Mouse (Mus musculus): ENCODE data around the gene 1810009A15Rik. TPM values are rescaled to one million over a fixed set of nuclear protein-coding genes. Genes with fewer than 3 reads are reported as not detected.

Gene 1810009A15Rik
- 111 and 126 TPM in 2 replicates for polyA plus RNA-seq (2014; fragmentation: Nextera tagmentation; extraction: Ambion mirVana)

DNA sequence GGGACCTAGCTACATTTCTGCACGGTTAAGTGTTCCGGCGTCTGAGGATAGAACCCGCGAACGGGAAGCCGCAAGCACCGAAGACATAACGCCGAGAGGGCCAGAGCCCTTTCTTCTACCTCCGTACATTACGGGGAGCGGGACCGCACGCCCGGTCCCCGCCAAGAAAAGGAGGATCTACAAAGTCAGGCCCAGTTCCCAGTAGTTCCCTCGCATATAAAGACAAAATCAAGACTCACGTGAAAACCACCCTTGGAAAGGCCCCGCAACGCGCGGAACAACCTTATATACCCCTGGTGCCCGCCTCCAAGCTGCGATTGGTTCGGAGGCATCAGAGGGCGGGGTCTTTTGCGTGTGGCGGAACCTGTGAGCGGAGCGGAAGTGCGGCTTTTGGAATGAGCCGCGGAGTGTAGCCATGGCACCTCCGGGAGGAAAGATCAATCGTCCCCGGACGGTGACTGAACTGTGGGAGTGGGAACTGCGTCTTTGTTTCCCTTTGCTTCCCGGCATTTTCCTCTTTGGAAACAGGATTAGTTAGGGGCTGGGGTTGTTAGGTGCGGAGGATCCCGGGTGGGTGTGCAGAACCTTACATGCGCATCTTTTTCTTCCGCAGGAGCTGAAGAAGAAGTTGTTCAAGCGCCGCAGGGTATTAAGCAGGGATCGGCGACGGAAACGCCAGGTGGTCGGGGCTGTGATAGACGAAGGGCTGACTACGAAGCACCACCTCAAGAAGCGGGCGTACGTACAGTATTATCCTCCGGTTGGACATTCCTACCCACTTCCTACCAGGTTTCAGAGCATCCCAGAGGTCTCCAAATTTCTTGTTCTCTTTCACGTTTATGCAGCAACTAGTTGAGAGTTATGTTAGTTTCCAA, at the start of gene 1810009A15Rik, which contains the start of gene Gm49416:
Gene 1810009A15Rik (plus strand): TSS at position 343 of the 875 bp plus-strand sequence.
Gene Gm49416 (plus strand): TSS at position 416 of the 875 bp plus-strand sequence.
- peak within 1 kb of the TSS; percentile 77 for H3K9ac ChIP-seq (replicated peaks; ENCODE audit: low read length)
- ATAC-seq (replicated peaks; ENCODE audit: insufficient number of reproducible peaks, low FRiP score, low TSS enrichment, low read depth): peak; percentile 95
- peaks cover 4% of the 10 kb centered on the region for H3K36me3 ChIP-seq (replicated peaks; ENCODE audit: control insufficient read depth, insufficient read depth, low read depth, low read length)
- peak within 1 kb of the TSS; percentile 68 for H3K4me2 ChIP-seq (ENCODE audit: low read depth, low read length)
- under 1% methylated on average over 58 of the region's 58 CpGs for WGBS
- H3K27ac ChIP-seq (replicated peaks; ENCODE audit: low read depth, low read length): peak within 1 kb of the TSS; percentile 60
- no peaks in the 10 kb centered on the region for H3K27me3 ChIP-seq (ENCODE audit: control insufficient read depth, insufficient read depth, low read length)
- H3K4me3 ChIP-seq (ENCODE audit: low read depth, low read length): peak within 1 kb of the TSS; percentile 44
- H3K4me1 ChIP-seq (ENCODE audit: control insufficient read depth, insufficient read depth, low read length): no peaks in the 10 kb centered on the region
- H3K9me3 ChIP-seq (replicated peaks; ENCODE audit: control insufficient read depth, low read length): no peaks in the 10 kb centered on the region
- DNase-seq (ENCODE audit: low spot score): peak; percentile 99

- Histone ChIP-seq H3K9ac (replicated peaks; ENCODE audit: low read length) (peak within 1 kb of the TSS; percentile 82), H3K27me3 (ENCODE audit: control insufficient read depth, insufficient read depth, low read length) (no peaks in the 10 kb centered on the region), H3K4me3 (ENCODE audit: low read depth, low read length) (peak within 1 kb of the TSS; percentile 39), H3K27ac (replicated peaks; ENCODE audit: low read depth, low read length) (peak within 1 kb of the TSS; percentile 95), H3K36me3 (replicated peaks; ENCODE audit: control insufficient read depth, insufficient read depth, low read depth, low read length) (peaks cover 4% of the 10 kb centered on the region), H3K4me2 (ENCODE audit: low read depth, low read length) (peak within 1 kb of the TSS; percentile 79), H3K9me3 (replicated peaks; ENCODE audit: control insufficient read depth, low read length) (no peaks in the 10 kb centered on the region), H3K4me1 (ENCODE audit: control insufficient read depth, insufficient read depth, low read length) (peaks cover 2% of the 10 kb centered on the region; the same call in 1 of the 2 replicates)
- 46% methylated on average over 11 of the region's 11 CpGs for WGBS
- peak; percentile 63 for DNase-seq (ENCODE audit: low spot score)
- peak; percentile 77 for ATAC-seq (replicated peaks; ENCODE audit: insufficient number of reproducible peaks, low FRiP score, low TSS enrichment, low read depth)
Measured at GRCm38 (mm10) chr19:8839103-8839907, 49.3 kb upstream of the 1810009A15Rik start, which contains the start of gene Gng3. TSS of gene Gng3 (minus strand) at chr19:8839194.

GRCm38 (mm10) chr19:8839908-8840791, 48.5 kb upstream of the 1810009A15Rik start:
- WGBS: 22% methylated on average over 29 of the region's 29 CpGs
- Histone ChIP-seq H3K36me3 (replicated peaks; ENCODE audit: control insufficient read depth, insufficient read depth, low read depth, low read length) (no peaks in the 10 kb centered on the region), H3K27me3 (ENCODE audit: control insufficient read depth, insufficient read depth, low read length) (no peaks in the 10 kb centered on the region), H3K4me1 (ENCODE audit: control insufficient read depth, insufficient read depth, low read length) (peaks cover 2% of the 10 kb centered on the region; the same call in 1 of the 2 replicates), H3K27ac (replicated peaks; ENCODE audit: low read depth, low read length) (no peak overlapping the region), H3K4me3 (ENCODE audit: low read depth, low read length) (peak overlapping the region; percentile 27), H3K9me3 (replicated peaks; ENCODE audit: control insufficient read depth, low read length) (no peaks in the 10 kb centered on the region), H3K9ac (replicated peaks; ENCODE audit: low read length) (peak overlapping the region; percentile 52), H3K4me2 (ENCODE audit: low read depth, low read length) (peak overlapping the region; percentile 62)
- ATAC-seq (replicated peaks; ENCODE audit: insufficient number of reproducible peaks, low FRiP score, low TSS enrichment, low read depth) (peak; percentile 66; the same call in 1 of the 2 replicates), DNase-seq (ENCODE audit: low spot score) (peak; percentile 68)

DNA sequence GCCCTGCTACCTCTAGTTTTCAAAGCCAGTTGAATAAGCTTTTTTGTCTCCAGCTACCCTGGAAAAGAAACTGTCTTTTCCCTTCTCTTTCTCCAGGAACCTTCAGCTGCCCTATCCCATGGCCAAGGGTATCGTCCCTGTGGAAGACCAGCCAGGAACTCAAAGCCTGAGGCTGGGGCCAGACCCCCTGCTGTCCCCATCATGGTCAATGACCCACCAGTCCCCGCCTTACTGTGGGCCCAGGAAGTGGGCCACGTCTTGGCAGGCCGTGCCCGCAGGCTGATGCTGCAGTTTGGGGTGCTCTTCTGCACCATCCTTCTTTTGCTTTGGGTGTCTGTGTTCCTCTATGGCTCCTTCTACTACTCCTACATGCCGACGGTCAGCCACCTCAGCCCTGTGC, 47.6 kb upstream of the 1810009A15Rik start:
- Histone ChIP-seq H3K9ac (replicated peaks; ENCODE audit: low read length) (no peak overlapping the region), H3K9me3 (replicated peaks; ENCODE audit: control insufficient read depth, low read length) (no peaks in the 10 kb centered on the region), H3K27me3 (ENCODE audit: control insufficient read depth, insufficient read depth, low read length) (no peaks in the 10 kb centered on the region), H3K4me3 (ENCODE audit: low read depth, low read length) (no peak overlapping the region), H3K4me1 (ENCODE audit: control insufficient read depth, insufficient read depth, low read length) (peaks cover 2% of the 10 kb centered on the region; the same call in 1 of the 2 replicates), H3K4me2 (ENCODE audit: low read depth, low read length) (peak overlapping the region; percentile 62), H3K36me3 (replicated peaks; ENCODE audit: control insufficient read depth, insufficient read depth, low read depth, low read length) (no peaks in the 10 kb centered on the region), H3K27ac (replicated peaks; ENCODE audit: low read depth, low read length) (no peak overlapping the region)
- ATAC-seq (replicated peaks; ENCODE audit: insufficient number of reproducible peaks, low FRiP score, low TSS enrichment, low read depth): no peak
- no peak for DNase-seq (ENCODE audit: low spot score)
- 90% methylated on average over 7 of the region's 7 CpGs for WGBS

GRCm38 (mm10) chr19:8842961-8843360, 45.7 kb upstream of the 1810009A15Rik start:
- 87% methylated on average over 6 of the region's 6 CpGs for WGBS
- Histone ChIP-seq H3K27ac (replicated peaks; ENCODE audit: low read depth, low read length) (no peak overlapping the region), H3K4me3 (ENCODE audit: low read depth, low read length) (no peak overlapping the region), H3K9ac (replicated peaks; ENCODE audit: low read length) (no peak overlapping the region), H3K4me1 (ENCODE audit: control insufficient read depth, insufficient read depth, low read length) (peaks cover 2% of the 10 kb centered on the region; the same call in 1 of the 2 replicates), H3K36me3 (replicated peaks; ENCODE audit: control insufficient read depth, insufficient read depth, low read depth, low read length) (no peaks in the 10 kb centered on the region), H3K27me3 (ENCODE audit: control insufficient read depth, insufficient read depth, low read length) (no peaks in the 10 kb centered on the region), H3K4me2 (ENCODE audit: low read depth, low read length) (no peak overlapping the region), H3K9me3 (replicated peaks; ENCODE audit: control insufficient read depth, low read length) (no peaks in the 10 kb centered on the region)
- DNase-seq (ENCODE audit: low spot score) (no peak), ATAC-seq (replicated peaks; ENCODE audit: insufficient number of reproducible peaks, low FRiP score, low TSS enrichment, low read depth) (no peak)

DNA sequence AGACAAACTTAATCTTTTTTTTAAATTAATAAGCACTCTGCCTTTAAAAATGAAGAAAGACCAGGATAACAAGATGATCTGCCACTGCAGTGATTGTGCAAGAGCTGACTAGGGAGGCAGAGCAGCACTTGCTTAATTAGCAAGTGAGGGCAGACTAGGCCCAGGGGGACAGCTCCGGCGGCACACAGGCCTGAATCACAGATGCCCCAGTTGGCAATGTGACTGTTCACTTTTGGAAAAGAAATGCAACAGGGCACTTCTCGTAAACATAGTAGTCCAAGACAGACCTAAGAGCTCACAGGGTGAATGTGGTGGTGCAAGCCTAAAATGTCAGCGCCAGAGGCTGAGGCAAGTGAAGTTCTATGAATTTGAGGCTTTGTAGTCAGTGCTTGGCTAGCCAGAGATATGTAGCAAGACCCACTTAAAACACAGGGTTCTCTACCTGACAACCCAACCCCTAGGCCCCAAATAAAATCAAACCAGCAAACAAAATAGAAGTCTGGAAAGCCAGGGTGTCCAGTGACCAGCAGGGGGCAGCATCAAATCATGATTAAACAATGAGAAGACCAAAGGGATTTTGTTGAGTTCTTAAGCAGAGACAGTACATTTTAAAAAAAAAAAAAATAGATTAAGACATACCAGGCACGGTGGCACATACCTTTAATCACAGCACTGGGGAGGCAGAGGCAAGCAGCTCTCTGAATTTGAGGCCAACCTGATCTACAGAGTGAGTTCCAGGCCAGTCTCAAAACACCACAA, 44.1 kb upstream of the 1810009A15Rik start:
- H3K4me3 ChIP-seq (ENCODE audit: low read depth, low read length): no peak overlapping the region

DNA sequence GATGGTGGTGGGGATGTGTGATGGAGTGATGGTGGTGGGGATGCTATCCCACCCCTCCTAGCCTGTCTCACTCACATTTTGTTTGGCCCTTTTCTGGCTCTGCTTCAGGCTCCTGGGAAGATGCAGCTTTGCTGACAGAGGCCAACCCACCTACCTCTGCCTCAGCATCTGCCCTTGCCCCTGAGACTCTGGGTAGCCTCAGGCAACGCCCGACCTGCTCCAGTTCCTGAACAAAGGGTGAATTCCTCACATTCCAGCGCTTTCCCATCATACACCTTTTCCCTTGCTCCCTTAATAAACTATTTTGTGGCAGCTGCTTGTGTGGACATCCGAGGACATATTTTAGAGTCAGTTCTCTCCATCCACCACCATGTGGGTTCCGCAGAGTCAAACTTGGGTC, 40.3 kb upstream of the 1810009A15Rik start:
- no peaks in the 10 kb centered on the region for H3K36me3 ChIP-seq (replicated peaks; ENCODE audit: control insufficient read depth, insufficient read depth, low read depth, low read length)
- H3K4me1 ChIP-seq (ENCODE audit: control insufficient read depth, insufficient read depth, low read length): peaks cover 4% of the 10 kb centered on the region
- H3K27me3 ChIP-seq (ENCODE audit: control insufficient read depth, insufficient read depth, low read length): no peaks in the 10 kb centered on the region
- DNase-seq (ENCODE audit: low spot score): no peak
- no peak overlapping the region for H3K9ac ChIP-seq (replicated peaks; ENCODE audit: low read length)
- no peak for ATAC-seq (replicated peaks; ENCODE audit: insufficient number of reproducible peaks, low FRiP score, low TSS enrichment, low read depth)
- H3K9me3 ChIP-seq (replicated peaks; ENCODE audit: control insufficient read depth, low read length): no peaks in the 10 kb centered on the region
- H3K27ac ChIP-seq (replicated peaks; ENCODE audit: low read depth, low read length): no peak overlapping the region
- WGBS: 72% methylated on average over 5 of the region's 5 CpGs
- H3K4me2 ChIP-seq (ENCODE audit: low read depth, low read length): no peak overlapping the region
- no peak overlapping the region for H3K4me3 ChIP-seq (ENCODE audit: low read depth, low read length)

More for the DNA sequence above, 44.1 kb upstream of the 1810009A15Rik start:
- Histone ChIP-seq H3K4me2 (ENCODE audit: low read depth, low read length) (no peak overlapping the region), H3K27me3 (ENCODE audit: control insufficient read depth, insufficient read depth, low read length) (no peaks in the 10 kb centered on the region), H3K36me3 (replicated peaks; ENCODE audit: control insufficient read depth, insufficient read depth, low read depth, low read length) (no peaks in the 10 kb centered on the region), H3K9ac (replicated peaks; ENCODE audit: low read length) (no peak overlapping the region), H3K9me3 (replicated peaks; ENCODE audit: control insufficient read depth, low read length) (no peaks in the 10 kb centered on the region), H3K27ac (replicated peaks; ENCODE audit: low read depth, low read length) (no peak overlapping the region), H3K4me1 (ENCODE audit: control insufficient read depth, insufficient read depth, low read length) (0 out of 2 replicates have a peak, but pooled peaks cover 2% of the 10 kb centered on the region)
- no peak for ATAC-seq (replicated peaks; ENCODE audit: insufficient number of reproducible peaks, low FRiP score, low TSS enrichment, low read depth)
- DNase-seq (ENCODE audit: low spot score): peak; percentile 89
- 67% methylated on average over 5 of the region's 5 CpGs for WGBS

All from embryonic facial prominence, embryonic 11.5 days (tissue).